Mouse (Mus musculus) left cerebral cortex, adult 11 months (tissue): ENCODE data around the gene Iqsec3.
"Not testable (repeated sequence)": the region's sequence is repeated elsewhere in the genome, so short reads cannot be mapped to it uniquely, and the experiment has no call there.

Experiments used
- DNase-seq: peaks from one replicate; pipeline ENCODE4 v3.0.0; 2022; ENCODE audit warnings: low spot score

Iqsec3 gene

DNA sequence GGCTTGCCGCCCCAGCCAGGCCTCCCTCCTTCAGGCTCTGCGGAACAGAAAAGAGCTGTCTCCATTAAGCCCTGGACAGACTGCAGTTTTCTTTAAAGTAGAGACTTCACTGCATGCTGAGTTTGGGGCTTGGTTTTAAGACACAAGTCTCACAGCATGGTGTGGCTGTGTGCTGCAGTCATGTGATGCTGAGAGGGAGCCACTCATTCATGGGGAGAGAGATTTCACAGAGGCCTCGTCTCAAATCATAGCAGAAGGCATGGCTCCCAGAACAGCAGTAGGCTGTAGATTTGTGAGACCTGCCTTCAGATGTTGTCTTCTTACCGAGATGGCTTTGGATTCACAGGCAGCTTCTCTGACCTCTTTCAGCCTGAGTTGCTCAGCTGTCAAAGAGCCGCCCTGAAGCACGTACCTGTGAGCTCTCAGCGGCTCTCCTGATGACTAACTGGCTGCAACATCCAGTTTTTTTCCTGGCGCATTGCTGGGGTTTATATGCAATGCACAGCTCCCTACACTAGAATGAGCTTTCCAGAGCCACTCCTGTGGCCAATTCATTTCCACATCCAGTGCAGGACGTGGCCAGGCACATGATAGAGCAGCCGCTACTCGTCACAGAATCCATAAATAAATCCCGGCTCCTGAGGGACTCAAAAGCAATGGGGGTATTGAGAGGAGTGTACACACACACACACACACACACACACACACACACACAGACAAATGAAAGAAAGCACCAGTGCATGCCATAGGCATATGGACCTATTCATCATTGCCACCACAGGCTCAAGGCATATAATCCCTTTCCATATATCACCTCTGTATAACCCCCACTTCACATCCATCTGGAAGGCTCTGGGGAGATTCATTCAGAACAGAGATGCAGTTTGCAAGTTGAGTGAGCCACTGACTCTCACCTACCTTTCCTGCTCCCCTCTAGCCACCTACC is 18.7 kb downstream of the Iqsec3 start:
- DNase-seq, result no peak

DNA sequence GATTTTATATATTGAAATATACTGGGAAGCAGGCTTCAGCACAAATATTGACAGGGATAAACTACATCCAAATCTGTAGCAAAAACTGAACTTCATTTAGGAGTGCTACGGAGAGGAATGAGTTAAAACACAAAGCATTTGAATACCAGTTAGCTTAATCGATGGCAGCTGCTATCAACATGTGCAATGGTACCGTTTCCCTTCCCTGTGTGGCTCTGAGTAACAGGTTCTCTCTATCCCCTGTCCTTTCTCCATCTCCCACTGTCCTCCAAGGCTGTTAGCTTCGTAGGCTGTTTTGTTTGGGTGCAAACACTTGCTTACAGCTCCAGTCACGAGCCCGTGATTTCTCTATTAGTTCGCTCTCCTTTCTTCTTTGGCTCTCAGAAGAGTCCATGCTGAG is 19.7 kb downstream of the Iqsec3 start:
- no peak for DNase-seq

DNA sequence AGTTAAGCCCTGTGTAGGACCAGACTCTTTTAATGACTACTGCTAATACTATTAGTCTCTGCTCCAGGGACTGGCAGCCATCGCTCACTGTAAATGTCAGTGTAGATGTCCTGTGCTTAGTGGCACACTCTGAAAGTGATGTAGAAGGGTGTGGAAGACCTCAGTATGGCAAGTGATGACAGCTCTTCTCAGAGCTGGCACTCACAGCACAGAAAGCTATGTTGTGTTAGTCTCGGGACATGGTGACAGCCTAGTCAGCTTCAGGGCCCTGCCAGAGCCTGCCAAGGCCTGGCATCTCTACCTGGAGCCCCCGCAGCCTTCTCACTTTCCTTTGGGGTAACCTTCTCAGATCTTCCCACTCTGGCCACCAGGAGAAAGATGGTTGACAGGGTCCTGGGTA is 21.8 kb downstream of the Iqsec3 start:
- DNase-seq, result no peak

DNA sequence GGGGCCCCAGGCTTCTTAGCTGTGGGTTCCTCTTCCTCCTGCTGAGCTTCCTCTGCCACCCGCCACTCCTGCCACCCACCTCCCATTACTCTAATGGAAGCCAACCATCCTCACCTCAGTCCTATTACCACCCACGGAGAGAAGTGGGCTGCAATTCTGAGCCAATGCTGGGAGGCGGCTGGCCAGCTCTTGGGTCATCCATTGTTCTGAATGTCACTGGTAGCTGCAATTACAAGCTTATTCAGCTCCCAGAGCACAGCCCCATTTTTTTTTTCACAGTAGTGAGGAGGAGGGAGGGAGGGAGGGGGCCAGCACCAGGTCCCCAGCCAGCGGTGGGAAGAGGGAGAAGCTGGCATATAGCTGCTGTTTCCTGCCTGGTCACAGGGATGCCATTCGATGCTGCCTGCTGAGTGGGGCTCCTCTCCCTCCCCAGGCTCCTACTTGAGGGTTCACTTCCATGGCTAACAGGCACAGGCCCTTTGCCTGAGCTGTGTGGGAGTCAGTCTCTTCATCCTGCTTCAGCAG is 32.7 kb downstream of the Iqsec3 start:
- DNase-seq, result no peak

DNA sequence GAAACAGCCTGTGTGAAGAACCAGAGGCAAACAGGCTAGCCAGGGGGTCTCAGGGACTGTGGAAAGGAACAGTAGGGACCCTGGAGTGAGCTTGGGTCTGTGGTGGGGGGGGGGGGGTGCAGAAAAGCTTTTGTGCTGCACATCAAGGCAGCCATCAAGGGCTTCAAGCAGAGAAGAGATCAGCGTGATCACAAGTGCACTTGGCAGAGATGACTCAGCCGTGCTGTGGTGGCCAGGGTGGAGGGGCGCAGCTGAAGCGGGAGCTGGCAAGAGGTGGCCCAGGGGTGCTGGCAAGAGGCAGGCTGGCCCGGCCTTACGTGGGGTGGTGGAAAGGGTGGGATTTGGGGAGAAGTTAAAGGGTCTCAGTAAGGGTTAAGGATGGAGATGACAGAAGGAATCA is 48.6 kb downstream of the Iqsec3 start:
- no peak for DNase-seq

DNA sequence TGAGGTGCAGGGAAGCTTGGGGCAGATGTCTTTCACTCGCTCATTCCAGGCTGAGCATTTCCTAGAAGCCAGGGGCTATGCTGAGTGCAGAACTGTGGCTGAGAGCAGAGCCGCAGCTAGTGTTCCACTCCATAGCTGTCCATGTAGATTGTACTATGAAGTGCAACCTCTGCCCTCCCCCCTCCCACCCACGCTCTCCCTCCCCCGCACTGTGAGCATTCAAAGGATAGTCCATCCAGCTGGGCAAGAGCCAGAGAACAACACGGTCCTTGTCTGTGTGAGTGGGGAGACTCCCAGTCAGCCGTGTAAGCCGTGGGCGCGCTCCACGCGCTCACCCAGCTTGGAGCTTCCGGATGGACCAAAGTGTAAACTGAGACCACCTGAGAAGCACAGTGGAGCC is 49.1 kb downstream of the Iqsec3 start:
- no peak for DNase-seq

DNA sequence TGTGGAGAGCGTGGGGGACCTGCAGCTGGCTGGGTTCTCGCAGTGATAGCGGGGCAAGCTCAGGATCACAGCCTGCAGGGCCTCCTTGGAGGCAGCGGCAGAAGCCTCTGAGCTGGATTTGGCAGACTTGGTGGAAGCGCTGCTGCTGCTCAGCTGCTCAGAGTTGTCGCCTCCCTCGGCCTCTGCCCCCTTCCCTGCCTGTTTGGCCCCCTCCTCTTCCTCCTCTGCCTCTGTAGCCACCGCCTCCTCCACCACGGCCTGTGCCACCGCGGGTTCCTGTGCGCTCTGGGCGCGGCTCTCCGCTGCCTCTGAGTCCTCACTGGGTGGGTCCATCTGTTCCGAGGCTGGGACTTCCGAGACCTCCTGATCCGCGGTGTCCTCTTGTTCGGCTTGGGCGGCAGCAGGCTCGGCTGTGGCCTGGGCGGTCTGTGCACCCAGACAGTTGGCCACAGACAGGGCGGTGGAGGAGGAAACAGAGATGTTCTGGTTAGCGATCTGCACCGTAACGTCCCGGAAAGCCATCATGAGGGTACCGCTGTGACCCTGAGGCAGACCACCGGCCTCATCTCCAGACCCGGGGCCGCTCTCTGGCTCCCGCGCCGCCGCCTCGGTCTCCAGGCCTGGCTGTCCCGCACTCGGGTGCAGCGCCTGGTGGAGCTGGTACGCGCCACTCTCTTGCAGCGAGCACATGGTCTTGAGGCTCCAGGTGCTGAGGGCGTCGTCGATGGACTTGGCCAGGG is 60.8 kb downstream of the Iqsec3 start:
- no peak for DNase-seq

DNA sequence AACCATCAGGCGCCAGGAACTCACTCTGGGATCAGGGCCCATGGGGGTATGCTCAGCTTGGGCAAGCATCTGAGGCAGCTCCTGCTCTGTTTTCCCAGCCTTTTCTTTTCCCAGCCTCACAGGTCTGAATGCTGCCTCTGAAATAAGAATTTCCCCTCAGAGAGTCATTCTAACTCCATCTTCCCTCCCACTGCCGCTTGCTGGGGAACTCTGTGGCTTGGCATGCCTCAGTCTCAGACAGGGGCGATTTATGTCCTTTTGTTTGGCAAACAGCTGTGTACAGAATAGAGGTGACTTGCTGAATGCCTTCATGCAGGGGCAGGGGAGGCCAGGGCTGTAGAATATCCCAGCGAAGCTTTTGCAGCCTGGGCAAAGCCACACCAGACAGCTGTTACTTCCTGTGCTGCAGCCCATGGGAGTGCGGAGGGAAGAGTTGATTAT is 65.9 kb downstream of the Iqsec3 start:
- no peak for DNase-seq

DNA sequence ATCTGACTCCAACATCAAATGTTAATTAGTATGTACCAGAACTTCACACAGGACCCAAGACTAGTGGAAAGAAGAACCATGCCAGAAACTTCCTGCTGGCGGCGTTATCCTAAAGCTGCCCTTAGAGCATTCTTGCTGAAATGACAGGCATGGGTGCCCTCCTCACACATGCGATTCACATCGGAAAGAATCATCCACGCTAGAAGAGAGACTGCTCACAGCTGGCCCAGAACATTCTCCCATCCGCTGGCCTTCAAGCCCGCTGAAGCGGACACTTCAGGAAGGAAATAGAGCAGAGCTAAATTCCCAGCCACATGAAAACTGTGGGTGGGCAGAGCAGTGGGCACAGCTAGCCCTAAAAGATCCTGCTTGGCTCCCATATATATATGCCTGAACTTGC is 68.2 kb downstream of the Iqsec3 start:
- DNase-seq, result no peak

DNA sequence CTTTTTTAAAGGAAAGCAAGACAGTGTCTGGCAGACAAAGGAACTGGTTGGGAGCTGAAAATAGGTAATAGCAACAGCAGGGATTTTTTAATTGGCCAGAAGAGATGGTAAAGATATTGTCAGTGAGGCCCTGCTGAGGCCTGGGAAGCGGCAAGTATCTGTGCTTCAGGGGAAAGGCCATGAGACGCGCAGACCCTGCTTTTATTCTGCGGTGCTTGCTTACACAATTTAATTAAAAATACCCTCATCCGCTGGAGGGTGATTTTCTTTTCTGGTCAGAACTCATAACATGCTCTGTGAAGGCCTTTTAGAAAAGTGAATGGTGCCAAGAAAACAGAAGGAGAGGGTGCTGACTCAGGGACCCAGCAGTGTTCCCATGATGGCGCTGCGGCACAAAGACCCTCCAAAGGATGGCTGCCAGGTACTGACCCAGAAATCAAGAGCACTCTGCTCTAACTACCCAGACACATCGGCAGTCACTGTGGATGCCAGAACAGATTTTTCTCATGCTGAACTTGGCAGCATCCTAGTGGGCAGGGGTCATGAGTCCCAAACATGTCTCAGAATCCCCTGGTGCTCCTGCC is 70.7 kb downstream of the Iqsec3 start:
- no peak for DNase-seq

DNA sequence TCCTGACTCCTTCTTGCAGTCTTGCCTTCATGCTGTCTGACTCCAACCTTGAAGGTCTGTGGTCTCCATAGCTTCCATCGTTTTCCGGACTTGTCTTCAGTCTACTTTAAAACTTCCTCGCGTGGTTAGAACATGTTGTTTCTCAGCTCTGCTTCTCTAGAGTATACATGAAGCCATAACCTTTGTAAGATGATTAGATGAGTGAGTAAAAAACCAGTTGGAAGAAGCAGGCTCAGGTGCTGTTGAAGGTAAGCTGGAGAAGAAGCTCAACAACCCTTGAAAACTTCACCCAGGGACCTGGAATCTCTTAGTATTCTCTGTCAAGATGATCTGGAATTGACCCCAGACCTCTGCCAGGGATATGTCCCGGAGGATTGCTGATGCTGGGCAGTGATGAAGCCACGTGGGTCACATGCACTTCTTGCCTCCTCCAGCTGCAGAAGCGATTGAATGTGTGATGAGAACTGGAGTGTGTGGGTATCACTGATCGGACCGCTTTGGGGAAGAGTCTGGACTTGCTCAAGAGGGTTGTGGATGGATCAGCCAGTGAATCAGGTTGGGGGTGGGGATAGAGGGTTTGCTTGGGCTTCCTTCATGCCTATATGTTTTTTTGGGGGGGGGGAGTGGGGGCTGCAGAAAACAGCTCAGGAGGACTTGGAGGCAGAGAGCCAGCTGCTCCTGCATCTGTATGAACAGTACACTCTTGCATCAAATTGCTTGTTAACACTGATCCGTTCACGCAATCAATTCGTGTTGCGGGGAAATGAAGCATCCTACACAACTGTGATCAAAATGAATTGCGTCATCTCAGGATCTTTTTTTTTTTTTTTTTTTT is 71.4 kb downstream of the Iqsec3 start:
- no peak for DNase-seq

DNA sequence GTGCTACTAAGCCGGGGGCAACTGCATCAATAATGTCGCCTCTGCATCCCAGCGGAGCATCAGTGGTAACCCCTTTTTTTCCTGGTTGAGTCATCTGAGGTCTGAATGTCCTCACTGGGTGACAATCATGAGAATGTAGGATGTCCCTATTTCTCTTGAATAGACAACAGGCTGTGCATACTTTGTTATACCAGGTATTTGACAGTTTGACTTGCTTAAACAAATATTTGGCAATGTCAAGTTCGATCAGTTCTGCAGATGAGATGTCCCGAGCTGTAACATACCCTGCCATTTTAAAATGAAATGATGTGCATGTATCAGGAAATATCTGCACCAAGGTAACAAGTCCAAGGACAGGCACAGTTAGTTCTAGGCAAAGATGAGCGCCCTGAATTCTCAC is 72.3 kb downstream of the Iqsec3 start:
- DNase-seq, result no peak

DNA sequence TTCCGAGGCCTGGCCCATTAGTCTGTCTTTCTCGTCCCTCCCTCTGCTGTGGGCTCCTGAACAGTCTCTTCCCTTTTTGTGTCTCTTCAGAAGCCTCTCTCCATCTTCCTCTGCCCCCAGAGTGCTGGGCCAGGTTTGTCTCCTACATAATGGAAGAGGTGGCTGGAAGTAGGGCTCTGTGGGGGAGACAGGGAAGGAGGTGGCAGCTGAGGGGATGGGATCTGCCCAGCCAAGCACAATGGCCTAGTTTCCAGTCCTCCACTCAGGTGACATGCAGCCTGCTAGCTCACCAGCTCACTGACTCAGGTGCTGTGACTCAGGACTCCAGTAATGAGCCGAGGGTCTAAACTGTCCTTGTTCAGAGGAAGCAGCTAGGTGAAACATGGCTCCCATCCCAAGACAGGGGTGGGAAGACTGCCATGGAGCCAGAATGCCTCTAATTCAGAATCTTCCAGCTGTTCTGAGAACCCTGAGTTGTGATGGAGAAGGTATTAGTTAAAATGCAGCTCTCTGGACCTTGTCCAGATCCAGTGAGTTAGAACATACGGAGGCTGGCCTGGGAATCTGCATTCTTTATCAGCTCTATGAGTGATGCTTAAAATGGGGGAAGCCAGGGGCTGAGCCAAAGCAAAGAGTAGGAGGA is 80.7 kb downstream of the Iqsec3 start:
- DNase-seq, result no peak

DNA sequence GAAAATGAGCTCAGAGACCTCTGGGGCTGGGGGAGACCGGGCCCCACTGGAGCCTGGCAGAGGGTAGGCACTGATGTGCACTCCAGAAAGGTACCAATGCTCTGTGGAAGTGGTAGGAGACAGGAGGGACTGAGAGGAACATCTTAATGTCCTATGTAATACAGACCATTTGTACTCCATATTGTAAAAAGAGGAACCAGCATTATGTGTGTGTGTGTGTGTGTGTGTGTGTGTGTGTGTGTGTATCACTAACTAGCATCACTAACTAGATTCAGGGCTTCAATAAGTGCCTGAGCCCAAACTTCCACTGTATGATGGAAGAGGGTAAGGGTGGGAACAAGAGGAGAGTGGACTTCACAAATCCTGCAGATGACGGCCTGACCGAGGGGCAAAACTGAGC is 88.1 kb downstream of the Iqsec3 start:
- DNase-seq, result no peak

DNA sequence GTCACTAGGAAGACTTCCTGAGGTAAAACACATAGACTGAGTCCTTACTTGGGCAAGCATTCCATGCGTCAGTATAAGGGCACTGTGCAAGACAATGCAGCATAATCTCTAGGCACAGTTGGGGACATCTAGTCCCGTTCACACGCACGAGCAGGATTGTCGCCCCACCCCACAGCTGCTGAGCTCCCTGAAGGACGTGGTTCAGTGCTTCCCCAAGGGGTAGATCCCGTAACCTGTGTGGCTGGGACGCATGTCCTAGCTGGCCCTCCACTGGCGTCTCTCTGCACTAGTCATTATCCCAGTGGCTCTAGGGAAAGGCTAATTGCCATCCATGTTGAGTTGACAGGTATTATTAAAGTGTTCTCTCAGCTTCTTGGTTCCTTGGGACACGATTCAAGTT is 91.4 kb downstream of the Iqsec3 start:
- no peak for DNase-seq

DNA sequence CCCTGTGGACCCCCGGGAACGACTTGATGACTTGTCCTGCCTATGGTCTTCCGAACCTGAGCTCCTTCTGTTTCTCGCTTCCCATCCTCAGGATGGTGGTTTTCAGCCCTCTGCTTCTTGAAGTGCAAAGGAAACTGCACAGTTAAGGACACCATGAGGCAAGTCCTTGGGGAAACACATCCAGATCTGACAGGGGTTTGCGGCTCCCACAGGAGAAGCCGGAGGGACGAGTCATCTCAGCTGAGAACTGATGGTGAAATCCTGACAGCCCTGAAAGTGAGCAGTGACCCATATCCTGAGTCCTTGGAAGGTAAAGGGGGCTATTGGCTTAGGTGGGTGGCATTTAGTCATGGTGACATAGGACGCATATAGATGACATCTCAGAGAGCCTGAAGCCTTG is 92.9 kb downstream of the Iqsec3 start:
- DNase-seq, result no peak

DNA sequence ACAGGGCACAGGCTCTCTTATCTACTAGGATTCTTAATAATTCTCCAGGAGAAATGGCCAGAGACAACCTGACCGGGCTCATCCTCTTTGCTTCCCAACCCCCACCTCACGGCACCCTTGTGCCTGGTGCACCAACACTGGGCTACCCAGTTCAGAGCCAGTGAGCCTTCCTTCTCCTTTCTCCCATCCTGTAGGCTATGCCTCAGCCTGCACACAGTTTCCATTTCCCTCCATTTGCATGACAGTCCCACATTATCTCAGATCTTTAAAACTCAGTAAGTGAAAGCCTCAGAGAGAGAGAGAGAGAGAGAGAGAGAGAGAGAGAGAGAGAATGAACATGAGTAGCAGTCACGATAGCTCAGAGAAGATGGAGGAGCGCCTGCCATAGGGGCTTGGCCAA is 95.2 kb downstream of the Iqsec3 start:
- DNase-seq, result no peak

DNA sequence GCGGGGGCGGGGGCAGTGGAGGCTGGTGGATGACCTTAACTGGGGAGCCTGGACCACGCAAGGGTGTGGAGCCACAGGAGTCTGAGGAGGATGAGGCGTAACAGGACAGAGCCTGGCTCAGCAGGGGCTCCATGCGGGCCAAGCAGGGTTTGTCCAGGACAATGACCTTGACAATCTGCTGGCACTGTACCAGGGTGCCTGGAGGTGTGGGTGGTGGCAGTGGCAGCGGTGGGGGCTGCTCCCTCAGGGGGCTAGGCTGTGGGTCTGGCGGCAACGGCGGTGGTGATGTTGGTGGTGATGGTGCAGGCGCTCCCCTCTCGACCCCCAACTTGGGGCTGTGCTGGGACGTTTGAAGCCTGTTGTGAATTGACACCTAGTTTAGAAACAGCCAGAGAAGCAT is 97.3 kb downstream of the Iqsec3 start:
- DNase-seq, result no peak

DNA sequence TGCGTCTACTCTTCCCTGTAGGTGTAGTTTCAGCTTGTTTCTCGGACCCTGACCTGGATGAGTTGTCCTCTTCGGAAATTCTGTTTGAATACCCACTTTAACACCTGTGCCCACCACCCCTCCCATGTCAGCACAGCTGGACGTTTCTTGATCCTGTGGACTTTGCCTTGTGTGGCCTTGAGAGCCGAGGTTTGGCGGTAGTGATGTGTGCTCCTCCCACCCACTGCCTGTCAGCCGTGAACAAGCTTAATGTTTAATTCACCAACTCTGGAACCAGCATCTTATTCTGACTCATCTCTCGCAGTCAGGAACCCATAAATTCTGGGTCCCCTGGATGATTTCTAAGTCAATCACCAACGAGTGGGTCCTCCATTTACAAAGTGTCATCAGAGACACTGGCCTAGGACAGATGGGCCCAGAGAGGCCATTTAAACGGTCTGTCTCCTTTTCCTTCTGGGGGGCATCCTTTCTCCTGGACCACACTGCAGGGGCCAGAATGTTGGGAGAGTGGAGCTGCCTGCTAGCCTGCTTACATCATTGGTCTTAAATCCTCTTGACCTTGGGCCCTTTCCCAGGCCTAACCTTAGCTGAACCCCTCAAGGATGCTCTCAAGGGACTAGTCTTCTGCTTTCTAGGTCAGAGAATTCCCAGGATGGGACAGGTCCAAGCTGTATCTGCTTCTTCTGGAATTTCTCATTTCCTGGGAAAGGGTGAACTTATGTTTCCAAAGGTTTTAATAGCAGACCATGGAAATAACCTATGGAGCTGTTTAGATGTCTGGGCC is 102.1 kb downstream of the Iqsec3 start:
- DNase-seq, result no peak

DNA sequence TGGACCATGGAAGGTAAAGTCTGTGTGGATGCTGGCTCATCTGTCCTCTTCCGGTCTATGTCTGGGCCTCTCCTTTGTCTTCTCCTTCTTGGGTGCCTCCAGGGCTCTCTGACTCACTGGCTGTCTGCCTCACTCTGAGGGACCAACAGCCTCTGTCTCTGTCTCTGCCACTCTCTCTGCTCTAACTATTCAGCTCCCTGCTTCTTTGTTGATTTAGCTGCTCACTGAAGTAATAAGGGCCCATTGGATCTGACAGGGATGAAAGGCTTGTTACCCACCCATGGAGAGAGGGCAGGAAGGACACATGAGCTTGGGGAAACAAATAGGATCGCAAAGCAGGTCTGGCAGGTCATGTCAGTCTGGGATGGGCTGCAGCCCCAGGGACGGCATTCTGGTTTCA is 106.4 kb downstream of the Iqsec3 start:
- DNase-seq, result no peak

DNA sequence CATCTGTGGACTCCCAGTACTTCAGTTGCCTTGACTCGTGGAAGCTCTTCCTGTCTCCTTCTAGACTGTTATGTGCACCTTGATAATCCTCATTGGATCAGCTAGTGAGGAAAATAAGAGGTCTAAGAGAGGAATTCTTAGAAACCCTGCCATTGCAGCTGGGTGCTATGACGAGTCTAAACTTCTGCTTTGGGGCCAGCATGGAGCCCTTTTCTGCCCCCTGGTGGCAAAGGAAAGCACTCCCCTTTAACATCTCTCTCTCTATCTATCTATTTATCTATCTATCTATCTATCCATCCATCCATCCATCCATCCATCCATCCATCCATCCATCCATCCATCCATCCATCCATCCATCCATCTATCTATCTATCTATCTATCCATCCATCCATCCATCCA is 106.9 kb downstream of the Iqsec3 start:
- not testable (repeated sequence) for DNase-seq
